Mouse (Mus musculus) ES-E14 (cell line): ENCODE measurements around the gene Slc9a1.

Experiments used
- CHD2 ChIP-seq: IDR thresholded peaks from 2 replicates; pipeline ENCODE4 v1.6.1; 2014; ENCODE audit warnings: mild to moderate bottlenecking, low read depth, low read length, inconsistent platforms
- HCFC1 ChIP-seq: IDR thresholded peaks from 2 replicates; pipeline ENCODE4 v1.6.1; 2012; ENCODE audit warnings: low read length, inconsistent platforms, borderline replicate concordance; ENCODE audit not compliant: insufficient read depth
- MAFK ChIP-seq: IDR thresholded peaks from 2 replicates; pipeline ENCODE4 v1.6.1; 2014; ENCODE audit warnings: mild to moderate bottlenecking, low read depth, low read length, inconsistent platforms; ENCODE audit not compliant: insufficient read depth
- ZC3H11A ChIP-seq: IDR thresholded peaks from 2 replicates; pipeline ENCODE4 v1.6.1; 2012; ENCODE audit warnings: low read depth, mild to moderate bottlenecking, inconsistent platforms, low read length, borderline replicate concordance

DNA sequence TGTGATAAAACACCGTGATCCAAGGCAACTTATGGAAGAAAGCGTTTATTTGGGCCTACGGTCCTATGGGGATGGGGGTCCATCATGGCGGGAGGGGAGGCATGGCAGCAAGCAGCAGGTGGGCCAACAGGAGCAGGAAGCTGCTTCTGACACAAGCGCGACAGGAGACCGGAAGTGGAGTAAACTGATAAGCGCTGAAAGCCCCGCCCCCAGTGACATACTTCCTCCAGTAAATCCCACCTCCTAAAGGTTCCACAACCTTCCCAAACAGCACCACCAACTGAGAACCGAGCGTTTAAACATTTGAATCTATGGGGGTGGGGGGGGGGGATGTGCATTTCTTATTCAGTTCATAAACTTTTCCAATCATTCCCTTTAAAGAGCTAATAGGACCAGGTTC, 66.4 kb downstream of the Slc9a1 start:
- TF ChIP-seq CHD2 (no peak), HCFC1 (no peak), MAFK (no peak), ZC3H11A (no peak)
